Mouse (Mus musculus) kidney, postnatal 25 days (tissue): Measurements from ENCODE around the gene Gm20388.

ENCODE experiments used
- DNase-seq, 2 experiments: peaks; one replicate each; pipeline ENCODE4 v3.0.0; 2021; ENCODE audit warnings: mixed read lengths in 2 of 2

Gm20388 gene

GRCm38 (mm10) chr8:122666338-122666764, 2755.7 kb downstream of the Gm20388 start:
- DNase-seq, result peak; percentile 59 to 84

- no peak for DNase-seq
These were observed 2756.2 kb downstream of the Gm20388 start for GRCm38 (mm10) chr8:122666827-122667226.

GRCm38 (mm10) chr8:122667854-122668253, 2757.2 kb downstream of the Gm20388 start:
- DNase-seq, result peak; percentile 56 to 69

- no peak for DNase-seq
These were observed 2758.7 kb downstream of the Gm20388 start for GRCm38 (mm10) chr8:122669370-122669769.

GRCm38 (mm10) chr8:122670001-122670400, 2759.4 kb downstream of the Gm20388 start:
- no peak for DNase-seq

- DNase-seq, result no peak
These were observed 2760.1 kb downstream of the Gm20388 start for GRCm38 (mm10) chr8:122670718-122671117.

GRCm38 (mm10) chr8:122671894-122672293, 2761.3 kb downstream of the Gm20388 start:
- no peak for DNase-seq

- DNase-seq, result no peak
These were observed 2763.3 kb downstream of the Gm20388 start for GRCm38 (mm10) chr8:122673989-122674388.

- DNase-seq, result no peak
These were observed 2764.4 kb downstream of the Gm20388 start for GRCm38 (mm10) chr8:122674999-122675398.

- DNase-seq, result no peak
These were observed 2765.2 kb downstream of the Gm20388 start for GRCm38 (mm10) chr8:122675596-122676420.

GRCm38 (mm10) chr8:122676621-122677480, 2766.2 kb downstream of the Gm20388 start:
- DNase-seq, result peak; percentile 57 to 83

GRCm38 (mm10) chr8:122677481-122678021, 2766.9 kb downstream of the Gm20388 start:
- no peak for DNase-seq

- DNase-seq, result peak; percentile 75 to 86
These were observed 2767.6 kb downstream of the Gm20388 start for GRCm38 (mm10) chr8:122678061-122678895.

- DNase-seq, result no peak
These were observed 2768.2 kb downstream of the Gm20388 start for GRCm38 (mm10) chr8:122678896-122679210.

GRCm38 (mm10) chr8:122679325-122679920, 2768.8 kb downstream of the Gm20388 start:
- DNase-seq, result no peak

GRCm38 (mm10) chr8:122680171-122680570, 2769.5 kb downstream of the Gm20388 start:
- DNase-seq, result no peak

GRCm38 (mm10) chr8:122682820-122683219, 2772.2 kb downstream of the Gm20388 start:
- no peak for DNase-seq

- no peak for DNase-seq
These were observed 2774.6 kb downstream of the Gm20388 start for GRCm38 (mm10) chr8:122685097-122685861.

GRCm38 (mm10) chr8:122686879-122687278, 2776.2 kb downstream of the Gm20388 start:
- DNase-seq, result no peak

- no peak for DNase-seq
These were observed 2778.7 kb downstream of the Gm20388 start for GRCm38 (mm10) chr8:122689315-122689714.

- DNase-seq, result no peak
These were observed 2780.4 kb downstream of the Gm20388 start for GRCm38 (mm10) chr8:122691018-122691417.
